Mouse (Mus musculus) forebrain, embryonic 12.5 days (tissue): ENCODE measurements around the gene Sugct. TPM values are rescaled to one million over a fixed set of nuclear protein-coding genes. Genes with fewer than 3 reads are reported as not detected.

ENCODE experiments used
- ATAC-seq: fragments of 200-750 bp; cut with Nextera tagmentation; 2 replicates; pipeline ENCODE4 v1.8.0; 2017; ENCODE audit warnings: moderate TSS enrichment; ENCODE audit not compliant: low FRiP score
- H3K27ac ChIP-seq: fragments of 300-500 bp; sonication (generic); 2 replicates; pipeline ENCODE4 v1.5.1; 2016; ENCODE audit warnings: mild to moderate bottlenecking
- H3K27me3 ChIP-seq: fragments of 300-500 bp; sonication (generic); 2 replicates; pipeline ENCODE4 v1.6.1; 2016; ENCODE audit warnings: mild to moderate bottlenecking
- H3K36me3 ChIP-seq: fragments of 300-500 bp; sonication (generic); replicated peaks from 2 replicates; pipeline ENCODE4 v1.6.1; 2016; ENCODE audit warnings: mild to moderate bottlenecking
- H3K4me1 ChIP-seq: fragments of 300-500 bp; sonication (generic); 2 replicates; pipeline ENCODE4 v1.6.1; 2016
- H3K4me2 ChIP-seq: fragments of 300-500 bp; sonication (generic); 2 replicates; pipeline ENCODE4 v1.6.1; 2016; ENCODE audit warnings: mild to moderate bottlenecking, moderate library complexity
- H3K4me3 ChIP-seq: fragments of 300-500 bp; sonication (generic); replicated peaks from 2 replicates; pipeline ENCODE4 v1.5.1; 2016; ENCODE audit warnings: mild to moderate bottlenecking
- H3K9ac ChIP-seq: fragments of 300-500 bp; sonication (generic); 2 replicates; pipeline ENCODE4 v1.6.1; 2016; ENCODE audit warnings: mild to moderate bottlenecking
- H3K9me3 ChIP-seq: fragments of 300-500 bp; sonication (generic); 2 replicates; pipeline ENCODE4 v1.6.1; 2016
- WGBS: fragments of 180-500 bp; shearing (Covaris S2); methylation state at CpG from one replicate; pipeline ENCODE4 v1.1.7; 2016; 5-methylcytosine and 5-hydroxymethylcytosine counted together
- polyA plus RNA-seq: library from polyadenylated mRNA; unstranded; fragments of >200 nt; fragmentation: Nextera tagmentation; extraction: Ambion mirVana; gene quantifications from 2 replicates; pipeline ENCODE4 v1.2.1, GENCODE M21; 2016

Gene Sugct
- polyA plus RNA-seq, 1 experiment from 2014 or later = 2.4 TPM

DNA sequence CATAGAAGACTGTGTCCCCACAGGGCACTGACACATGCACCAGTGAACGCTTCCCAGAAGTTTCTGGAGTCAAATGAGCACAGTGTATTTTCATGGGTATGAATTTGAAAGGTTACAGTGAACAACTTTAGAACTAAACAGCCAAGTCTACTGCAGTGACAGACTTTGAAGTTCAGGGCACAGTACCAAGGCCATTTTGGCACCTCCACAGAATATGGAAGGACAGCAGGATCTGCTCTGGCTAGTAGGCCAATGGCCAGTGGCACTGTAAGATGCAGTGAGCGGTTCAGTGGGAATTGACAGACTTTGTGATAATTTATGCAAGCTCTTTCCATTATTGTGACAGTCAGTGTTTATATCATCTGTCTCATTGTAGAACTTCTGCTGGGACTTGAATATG is 724.1 kb downstream of the Sugct start:
- H3K27me3 ChIP-seq = no peaks in the 10 kb centered on the region
- H3K4me2 ChIP-seq = no peak overlapping the region
- H3K27ac ChIP-seq = no peak overlapping the region
- H3K4me3 ChIP-seq = no peak overlapping the region
- H3K4me1 ChIP-seq = no peaks in the 10 kb centered on the region
- no peaks in the 10 kb centered on the region for H3K9me3 ChIP-seq
- ATAC-seq = no peak
- H3K36me3 ChIP-seq = no peaks in the 10 kb centered on the region
- no peak overlapping the region for H3K9ac ChIP-seq
- WGBS = 88% methylated on average over 2 of the region's 2 CpGs

- H3K9ac ChIP-seq = no peak overlapping the region
- H3K27me3 ChIP-seq = no peaks in the 10 kb centered on the region
- no peaks in the 10 kb centered on the region for H3K36me3 ChIP-seq
- no peak overlapping the region for H3K4me2 ChIP-seq
- WGBS = 91% methylated on average over 5 of the region's 5 CpGs
- no peaks in the 10 kb centered on the region for H3K4me1 ChIP-seq
- no peak for ATAC-seq
- no peak overlapping the region for H3K4me3 ChIP-seq
- no peaks in the 10 kb centered on the region for H3K9me3 ChIP-seq
- no peak overlapping the region for H3K27ac ChIP-seq
Observed at GRCm38 (mm10) chr13:16968995-16969394, 726.4 kb downstream of the Sugct start.

GRCm38 (mm10) chr13:16964823-16965475 is 730.4 kb downstream of the Sugct start:
- H3K9ac ChIP-seq = no peak overlapping the region
- ATAC-seq = no peak
- 60% methylated on average over 4 of the region's 4 CpGs for WGBS
- H3K27me3 ChIP-seq = no peaks in the 10 kb centered on the region
- H3K4me1 ChIP-seq = no peaks in the 10 kb centered on the region
- no peak overlapping the region for H3K27ac ChIP-seq
- H3K9me3 ChIP-seq = no peaks in the 10 kb centered on the region
- no peak overlapping the region for H3K4me2 ChIP-seq
- H3K4me3 ChIP-seq = no peak overlapping the region
- no peaks in the 10 kb centered on the region for H3K36me3 ChIP-seq

DNA sequence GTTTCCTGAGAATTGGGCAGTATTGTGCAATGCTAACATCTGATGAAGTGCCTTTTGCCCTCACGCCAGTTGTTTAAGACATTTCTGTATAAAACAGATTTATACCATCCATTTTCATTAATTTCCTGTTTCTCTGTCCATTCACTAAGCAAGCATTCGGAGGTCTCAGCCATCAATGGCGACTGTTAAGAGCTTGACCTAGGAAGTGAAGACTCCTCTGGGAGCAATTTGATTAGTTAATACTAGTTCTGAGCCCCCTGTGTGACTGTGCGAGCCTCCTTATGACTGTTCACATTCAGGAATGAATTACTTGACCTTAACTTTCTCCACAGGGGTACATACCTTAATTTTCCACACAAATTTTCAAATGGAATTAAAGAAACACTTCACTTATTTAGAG is 743.3 kb downstream of the Sugct start:
- Histone ChIP-seq H3K4me2 (no peak overlapping the region), H3K9ac (no peak overlapping the region), H3K4me3 (no peak overlapping the region), H3K27me3 (no peaks in the 10 kb centered on the region), H3K36me3 (no peaks in the 10 kb centered on the region), H3K9me3 (no peaks in the 10 kb centered on the region), H3K4me1 (no peaks in the 10 kb centered on the region), H3K27ac (no peak overlapping the region)
- WGBS = 84% methylated on average over 4 of the region's 4 CpGs
- ATAC-seq = no peak

GRCm38 (mm10) chr13:16939466-16939811 is 755.9 kb downstream of the Sugct start:
- WGBS = 93% methylated on average over 5 of the region's 5 CpGs
- no peaks in the 10 kb centered on the region for H3K27me3 ChIP-seq
- no peaks in the 10 kb centered on the region for H3K4me1 ChIP-seq
- no peak overlapping the region for H3K27ac ChIP-seq
- H3K9ac ChIP-seq = no peak overlapping the region
- no peak overlapping the region for H3K4me3 ChIP-seq
- H3K4me2 ChIP-seq = no peak overlapping the region
- H3K9me3 ChIP-seq = no peaks in the 10 kb centered on the region
- ATAC-seq = no peak
- no peaks in the 10 kb centered on the region for H3K36me3 ChIP-seq

DNA sequence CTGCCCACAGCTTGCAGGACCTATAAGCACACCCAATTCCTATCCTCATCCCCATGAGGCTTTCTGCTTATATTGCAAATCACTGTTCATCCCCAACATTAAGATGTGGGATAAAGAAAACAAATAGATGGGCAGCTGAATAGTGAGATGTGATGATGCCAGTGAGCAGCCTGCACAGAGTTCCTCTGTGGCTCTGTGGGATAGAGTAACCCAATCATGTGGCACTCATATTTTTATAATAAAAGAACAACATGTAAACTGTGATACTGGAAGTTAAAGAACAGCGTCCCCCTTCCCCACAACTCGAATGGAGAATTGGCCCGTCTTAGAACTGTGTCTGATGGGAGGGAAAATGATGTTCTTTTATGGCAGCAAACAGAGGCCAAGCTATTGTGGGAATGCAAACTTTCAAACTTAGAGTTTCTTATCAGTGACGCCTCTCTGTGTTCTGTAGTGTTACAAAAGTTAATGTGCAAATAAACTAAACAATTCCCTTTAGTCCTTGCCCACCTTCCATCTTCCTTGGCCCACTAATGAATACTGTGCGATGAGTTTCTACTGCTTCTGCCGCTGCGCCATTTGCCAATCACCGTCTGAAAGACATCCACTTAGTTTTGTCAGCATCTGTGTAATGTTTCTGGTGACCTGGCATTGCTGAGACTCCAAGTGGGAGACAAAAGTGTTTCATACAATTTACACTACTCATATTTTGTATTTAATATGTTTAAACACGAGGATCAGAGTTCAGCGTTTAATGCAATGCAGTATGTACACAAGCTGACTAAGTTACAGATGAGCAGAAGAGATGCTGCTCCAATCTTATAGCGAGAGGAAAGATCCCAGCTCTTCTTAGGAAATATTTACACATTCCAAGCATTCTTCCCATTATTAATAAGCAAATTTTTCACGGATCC is 756.5 kb downstream of the Sugct start:
- Histone ChIP-seq H3K4me3 (no peak overlapping the region), H3K9ac (no peak overlapping the region), H3K27me3 (no peaks in the 10 kb centered on the region), H3K4me1 (no peaks in the 10 kb centered on the region), H3K27ac (no peak overlapping the region), H3K9me3 (no peaks in the 10 kb centered on the region), H3K4me2 (no peak overlapping the region), H3K36me3 (no peaks in the 10 kb centered on the region)
- ATAC-seq = no peak
- WGBS = 90% methylated on average over 12 of the region's 12 CpGs

DNA sequence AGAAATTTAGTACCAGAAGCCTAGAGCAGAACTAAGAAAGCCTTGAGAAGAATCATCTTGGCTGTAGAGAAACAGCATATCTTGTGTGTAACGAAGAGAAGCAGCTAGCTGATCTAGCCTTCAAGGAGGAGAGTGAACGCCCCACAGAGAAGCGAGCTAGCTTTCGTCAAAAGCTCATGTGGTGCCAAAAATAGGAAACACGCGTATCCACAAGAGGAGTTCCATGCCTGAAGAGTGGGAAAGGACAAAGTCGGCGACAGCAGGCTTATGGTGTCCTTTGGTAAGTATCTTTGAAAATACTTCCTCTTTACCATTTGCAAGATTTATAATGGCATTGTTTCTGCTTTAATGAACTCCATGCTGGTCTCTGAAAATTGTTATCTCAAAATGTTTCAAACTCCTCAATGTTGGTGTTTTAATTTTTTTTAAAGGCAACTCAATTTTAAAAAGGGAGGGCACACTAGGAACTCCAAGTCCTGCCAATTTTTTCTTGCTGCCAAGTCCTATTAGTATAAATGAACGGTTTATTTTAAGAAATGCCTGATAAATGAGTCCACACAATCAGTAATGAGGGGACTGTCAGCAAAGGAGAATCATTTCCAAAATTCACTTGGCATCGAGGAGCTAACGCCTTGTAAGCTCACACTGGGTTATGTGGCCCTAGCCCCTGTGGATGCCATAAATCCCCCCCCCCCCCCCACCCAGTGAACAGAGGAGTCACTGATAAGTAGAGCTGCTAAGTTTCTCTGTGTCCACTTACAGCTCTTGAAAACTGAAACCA is 757.7 kb downstream of the Sugct start:
- ATAC-seq = no peak
- Histone ChIP-seq H3K9me3 (no peaks in the 10 kb centered on the region), H3K4me3 (no peak overlapping the region), H3K4me2 (no peak overlapping the region), H3K27ac (no peak overlapping the region), H3K9ac (no peak overlapping the region), H3K4me1 (no peaks in the 10 kb centered on the region), H3K27me3 (no peaks in the 10 kb centered on the region), H3K36me3 (no peaks in the 10 kb centered on the region)
- 88% methylated on average over 11 of the region's 11 CpGs for whole genome bisulfite sequencing

- H3K4me2 ChIP-seq = no peak overlapping the region
- H3K27me3 ChIP-seq = no peaks in the 10 kb centered on the region
- H3K36me3 ChIP-seq = no peaks in the 10 kb centered on the region
- no peak for ATAC-seq
- H3K9me3 ChIP-seq = no peaks in the 10 kb centered on the region
- no peak overlapping the region for H3K27ac ChIP-seq
- no peaks in the 10 kb centered on the region for H3K4me1 ChIP-seq
- 68% methylated on average over 1 of the region's 1 CpGs for WGBS
- no peak overlapping the region for H3K4me3 ChIP-seq
- no peak overlapping the region for H3K9ac ChIP-seq
Observed at GRCm38 (mm10) chr13:16935029-16935428, 760.3 kb downstream of the Sugct start.

- no peak overlapping the region for H3K4me2 ChIP-seq
- H3K36me3 ChIP-seq = no peaks in the 10 kb centered on the region
- H3K4me1 ChIP-seq = no peaks in the 10 kb centered on the region
- no peak overlapping the region for H3K4me3 ChIP-seq
- H3K27me3 ChIP-seq = no peaks in the 10 kb centered on the region
- ATAC-seq = no peak
- no peak overlapping the region for H3K27ac ChIP-seq
- 85% methylated on average over 4 of the region's 4 CpGs for WGBS
- no peak overlapping the region for H3K9ac ChIP-seq
- no peaks in the 10 kb centered on the region for H3K9me3 ChIP-seq
Observed at GRCm38 (mm10) chr13:16933600-16933999, 761.8 kb downstream of the Sugct start.

GRCm38 (mm10) chr13:16921305-16921704 is 774.0 kb downstream of the Sugct start:
- no peaks in the 10 kb centered on the region for H3K9me3 ChIP-seq
- no peak for ATAC-seq
- 46% methylated on average over 4 of the region's 4 CpGs for WGBS
- H3K4me3 ChIP-seq = no peak overlapping the region
- H3K9ac ChIP-seq = no peak overlapping the region
- no peaks in the 10 kb centered on the region for H3K27me3 ChIP-seq
- H3K4me1 ChIP-seq = no peaks in the 10 kb centered on the region
- H3K27ac ChIP-seq = no peak overlapping the region
- H3K4me2 ChIP-seq = no peak overlapping the region
- H3K36me3 ChIP-seq = no peaks in the 10 kb centered on the region

- H3K4me2 ChIP-seq = no peak overlapping the region
- H3K4me1 ChIP-seq = no peaks in the 10 kb centered on the region
- no peak overlapping the region for H3K4me3 ChIP-seq
- no peak overlapping the region for H3K9ac ChIP-seq
- no peaks in the 10 kb centered on the region for H3K27me3 ChIP-seq
- no peaks in the 10 kb centered on the region for H3K36me3 ChIP-seq
- no peaks in the 10 kb centered on the region for H3K9me3 ChIP-seq
- ATAC-seq = no peak
- no peak overlapping the region for H3K27ac ChIP-seq
Observed at GRCm38 (mm10) chr13:16915697-16916096, 779.7 kb downstream of the Sugct start.

DNA sequence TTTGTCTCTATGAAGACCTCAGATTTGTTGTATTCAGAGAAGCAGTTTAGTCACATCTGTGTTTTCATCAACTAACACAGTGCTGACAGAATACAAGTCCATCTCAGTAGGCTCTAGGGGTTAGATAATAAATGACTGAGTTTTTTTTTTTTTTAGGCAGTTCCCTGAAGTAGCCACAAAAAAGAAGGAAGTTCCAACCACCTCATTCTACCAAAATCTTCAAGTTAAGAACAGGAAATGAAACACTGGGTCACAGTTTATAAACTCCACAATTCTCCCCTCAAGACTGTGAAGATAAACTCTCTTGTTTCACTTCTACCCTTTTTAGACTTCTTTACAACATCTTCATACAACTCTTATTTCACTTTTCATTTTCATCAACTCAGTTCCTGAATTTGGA is 783.1 kb downstream of the Sugct start:
- no peaks in the 10 kb centered on the region for H3K9me3 ChIP-seq
- no peak for ATAC-seq
- no peak overlapping the region for H3K9ac ChIP-seq
- H3K4me1 ChIP-seq = no peaks in the 10 kb centered on the region
- H3K4me2 ChIP-seq = no peak overlapping the region
- no peaks in the 10 kb centered on the region for H3K36me3 ChIP-seq
- no peaks in the 10 kb centered on the region for H3K27me3 ChIP-seq
- H3K27ac ChIP-seq = no peak overlapping the region
- H3K4me3 ChIP-seq = no peak overlapping the region
